Mouse (Mus musculus) gastrocnemius, postnatal 14 days (tissue): ENCODE measurements around the gene Nlrp4b. TPM values are rescaled to one million over a fixed set of nuclear protein-coding genes. Genes with fewer than 3 reads are reported as not detected.
"Not testable (repeated sequence)": the region's sequence is repeated elsewhere in the genome, so short reads cannot be mapped to it uniquely, and the experiment has no call there.

ENCODE experiments used
- DNase-seq: peaks from one replicate; pipeline ENCODE4 v3.0.0; 2021; ENCODE audit warnings: mixed read lengths
- intact Hi-C: fragments of 180-260 bp; cut with DNase I; formaldehyde crosslinking; loops from one replicate; pipeline ENCODE4 v1.15.1; 2025; ENCODE audit warnings: low total_unique reads
- long read RNA-seq, 2 experiments: library from polyadenylated mRNA; stranded (forward); transcript quantifications; one replicate each; pipeline ENCODE4 v2.0.0; 2021
- total RNA-seq, 2 experiments: library from RNA; stranded (reverse); gene quantifications; 2 replicates each; pipeline ENCODE4 v1.2.3; 2021

Nlrp4b gene
- total RNA-seq = not detected
- long read RNA-seq, experiment 1 = 0 reads
- long read RNA-seq, experiment 2 = 0 reads

- intact Hi-C loops = no loop called here
- no peak for DNase-seq
Measured at GRCm38 (mm10) chr7:10687489-10687888, at the start of gene Nlrp4b. TSS of gene Nlrp4b (plus strand) at chr7:10687789.

DNA sequence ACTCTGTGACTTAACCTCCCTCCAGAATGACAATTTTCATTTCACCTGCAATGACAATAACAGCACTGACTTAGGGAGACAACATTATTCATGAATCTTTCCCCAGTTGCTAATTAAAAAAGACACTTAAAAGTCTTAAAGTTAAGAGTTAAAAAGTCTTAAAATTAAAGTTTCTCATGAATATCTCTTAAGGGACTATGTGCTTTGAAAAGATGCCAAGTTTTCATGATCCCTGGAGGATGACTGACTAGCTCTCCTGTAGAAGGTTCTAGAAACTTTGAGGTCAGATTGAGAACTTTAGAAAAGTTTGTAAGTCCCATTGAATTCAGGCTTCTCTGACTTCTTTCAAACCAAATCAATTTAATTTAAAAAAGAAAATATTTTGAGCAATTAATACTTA lies 66.7 kb downstream of the Nlrp4b start, which contains the start of gene Vmn1r71:
Gene Vmn1r71, minus strand, starts transcription at position 101 of the 400 bp plus-strand sequence.
- DNase-seq = no peak
- intact Hi-C loops = no loop called here

DNA sequence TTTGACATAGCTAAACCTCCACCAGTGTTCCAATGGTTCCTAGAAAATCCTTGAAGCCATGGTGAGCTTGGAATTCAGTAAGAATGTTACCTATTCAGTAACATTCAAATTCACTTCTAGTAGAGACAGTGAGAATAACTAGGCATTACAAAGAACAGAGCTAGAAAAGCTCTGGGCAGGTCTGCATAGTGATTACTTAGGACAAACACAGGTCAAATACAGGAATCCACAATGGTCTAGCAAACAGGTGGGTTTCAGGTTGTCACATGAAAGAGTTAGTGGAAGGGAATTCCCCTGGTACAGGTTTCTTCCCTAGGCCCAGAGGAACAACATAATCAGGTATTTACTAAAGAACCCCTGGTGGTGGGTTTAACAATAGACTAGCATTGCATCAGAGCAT lies 70.0 kb downstream of the Nlrp4b start:
- intact Hi-C loops, DNase-seq: not testable (repeated sequence)

Other genes with a start within 250 kb of the Nlrp4b start
- not detected for gene Vmn1r67, start 244.5 kb upstream of the Nlrp4b start, total RNA-seq
- 1 to 10 TPM; 1.5 to 1.6 TPM for gene Zik1, start 192.4 kb upstream of the Nlrp4b start, total RNA-seq
- not detected for gene Vmn1r68, start 129.3 kb upstream of the Nlrp4b start, total RNA-seq
- not detected for gene Vmn1r69, start 74.1 kb upstream of the Nlrp4b start, total RNA-seq
- not detected for gene Vmn1r70, start 56.3 kb upstream of the Nlrp4b start, total RNA-seq
- gene Vmn1r71, start 66.6 kb downstream of the Nlrp4b start, total RNA-seq = not detected
- gene Zscan4b, start 217.3 kb downstream of the Nlrp4b start, total RNA-seq = not detected